Mouse (Mus musculus) liver, adult 2 months (tissue): ENCODE results near the gene Ptx4. TPM values are rescaled to one million over a fixed set of nuclear protein-coding genes. Genes with fewer than 3 reads are reported as not detected.

ENCODE experiments used
- DNase-seq: peaks from one replicate; pipeline ENCODE4 v3.0.0-alpha.2; 2011; ENCODE audit warnings: low read depth, low spot score; ENCODE audit errors: extremely low read depth
- H3K27ac ChIP-seq: fragments of 200-500 bp; replicated peaks from 2 replicates; pipeline ENCODE4 v1.5.1; 2012; ENCODE audit warnings: low read depth, mild to moderate bottlenecking, control low read depth, inconsistent platforms, low read length; ENCODE audit not compliant: insufficient read depth
- H3K27me3 ChIP-seq: fragments of 200-500 bp; 2 replicates; pipeline ENCODE4 v1.6.1; 2012; ENCODE audit warnings: mild to moderate bottlenecking, moderate library complexity, low read length, inconsistent platforms; ENCODE audit not compliant: control insufficient read depth, insufficient read depth
- H3K36me3 ChIP-seq: fragments of 200-500 bp; 2 replicates; pipeline ENCODE4 v1.6.1; 2012; ENCODE audit warnings: low read length, inconsistent platforms; ENCODE audit not compliant: control insufficient read depth, insufficient read depth
- H3K4me1 ChIP-seq: fragments of 200-500 bp; 2 replicates; pipeline ENCODE4 v1.6.1; 2011; ENCODE audit warnings: low read length; ENCODE audit not compliant: control insufficient read depth, insufficient read depth
- H3K4me3 ChIP-seq: fragments of 200-500 bp; 2 replicates; pipeline ENCODE4 v1.5.1; 2011; ENCODE audit warnings: low read depth, mild to moderate bottlenecking, control low read depth, low read length, moderate library complexity; ENCODE audit not compliant: insufficient read depth
- H3K79me2 ChIP-seq: fragments of 200-500 bp; 2 replicates; pipeline ENCODE4 v1.6.1; 2012; ENCODE audit warnings: inconsistent platforms, mild to moderate bottlenecking, low read length, moderate library complexity; ENCODE audit not compliant: control insufficient read depth, insufficient read depth
- H3K9ac ChIP-seq: fragments of 200-500 bp; 2 replicates; pipeline ENCODE4 v1.6.1; 2012; ENCODE audit warnings: low read depth, mild to moderate bottlenecking, control low read depth, inconsistent platforms, low read length
- CTCF ChIP-seq: fragments of 200-500 bp; IDR thresholded peaks from 2 replicates; pipeline ENCODE4 v1.5.1; 2011; ENCODE audit warnings: low read depth, low read length, control low read depth
- POLR2A ChIP-seq: fragments of 200-500 bp; IDR thresholded peaks from 2 replicates; pipeline ENCODE4 v1.6.1; 2011; ENCODE audit warnings: low read length, control low read depth; ENCODE audit not compliant: insufficient read depth; ENCODE audit errors: extremely low read depth
- WGBS: fragments of 180-500 bp; shearing (Covaris S2); methylation state at CpG from one replicate; pipeline ENCODE4 v1.1.7; 2018; 5-methylcytosine and 5-hydroxymethylcytosine counted together
- polyA plus RNA-seq: library from polyadenylated mRNA; depleted of rRNA; stranded (reverse); fragments of >200 nt; gene quantifications from 2 replicates; pipeline ENCODE4 v1.2.3, GENCODE M21; 2012
- total RNA-seq: library from RNA; depleted of rRNA; stranded (reverse); fragments of >200 nt; gene quantifications from 2 replicates; pipeline ENCODE4 v1.2.3, GENCODE M21; 2014

The Ptx4 gene
- total and polyA plus RNA-seq, 2 experiments, result not detected

- Histone ChIP-seq H3K27ac (no peak overlapping the region), H3K79me2 (no peaks in the 10 kb centered on the region), H3K9ac (no peak overlapping the region), H3K4me3 (no peak overlapping the region), H3K4me1 (no peaks in the 10 kb centered on the region), H3K36me3 (no peaks in the 10 kb centered on the region), H3K27me3 (no peaks in the 10 kb centered on the region)
- DNase-seq, result no peak
- WGBS, result 90% methylated on average over 10 of the region's 10 CpGs
- TF ChIP-seq CTCF (no peak), POLR2A (no peak)
Observed at GRCm38 (mm10) chr17:25089158-25089557, 31.4 kb upstream of the Ptx4 start.

DNA sequence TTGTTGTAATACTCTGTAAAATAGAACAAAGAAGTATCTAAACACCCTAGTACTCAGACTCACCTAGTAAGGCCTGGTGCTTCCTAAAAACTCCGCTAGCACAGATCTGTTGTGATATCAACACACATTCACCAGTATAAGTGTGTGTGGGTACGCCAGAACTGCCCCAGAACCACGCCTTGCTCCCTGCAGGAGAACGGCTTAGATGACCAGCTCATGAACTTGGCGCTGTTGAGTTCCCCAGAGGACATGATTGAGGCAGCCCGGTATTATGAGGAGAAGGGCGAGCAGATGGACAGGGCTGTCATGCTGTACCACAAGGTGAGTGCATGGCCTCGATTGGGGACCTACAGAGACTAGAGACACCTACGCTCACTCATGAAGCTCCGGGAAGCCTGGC is 30.1 kb upstream of the Ptx4 start:
- Histone ChIP-seq H3K27me3 (no peaks in the 10 kb centered on the region), H3K27ac (no peak overlapping the region), H3K9ac (no peak overlapping the region), H3K36me3 (no peaks in the 10 kb centered on the region), H3K4me1 (no peaks in the 10 kb centered on the region), H3K79me2 (no peaks in the 10 kb centered on the region), H3K4me3 (no peak overlapping the region)
- 93% methylated on average over 10 of the region's 10 CpGs for WGBS
- no peak for TF ChIP-seq CTCF
- no peak for TF ChIP-seq POLR2A
- DNase-seq, result no peak

- TF ChIP-seq POLR2A, result no peak
- no peak for TF ChIP-seq CTCF
- Histone ChIP-seq H3K4me3 (no peak overlapping the region), H3K79me2 (no peaks in the 10 kb centered on the region), H3K27me3 (no peaks in the 10 kb centered on the region), H3K4me1 (no peaks in the 10 kb centered on the region), H3K27ac (no peak overlapping the region), H3K9ac (no peak overlapping the region), H3K36me3 (peaks cover 4% of the 10 kb centered on the region; the same call in 1 of the 2 replicates)
- WGBS, result 88% methylated on average over 2 of the region's 2 CpGs
- no peak for DNase-seq
Observed at GRCm38 (mm10) chr17:25096221-25096620, 24.3 kb upstream of the Ptx4 start.

- TF ChIP-seq CTCF, result no peak
- TF ChIP-seq POLR2A, result no peak
- Histone ChIP-seq H3K4me3 (no peak overlapping the region), H3K36me3 (peaks cover 11% of the 10 kb centered on the region; the same call in 1 of the 2 replicates), H3K4me1 (no peaks in the 10 kb centered on the region), H3K27me3 (no peaks in the 10 kb centered on the region), H3K9ac (no peak overlapping the region), H3K79me2 (no peaks in the 10 kb centered on the region), H3K27ac (no peak overlapping the region)
- no peak for DNase-seq
- 95% methylated on average over 6 of the region's 6 CpGs for WGBS
Observed at GRCm38 (mm10) chr17:25100052-25100451, 20.5 kb upstream of the Ptx4 start.

DNA sequence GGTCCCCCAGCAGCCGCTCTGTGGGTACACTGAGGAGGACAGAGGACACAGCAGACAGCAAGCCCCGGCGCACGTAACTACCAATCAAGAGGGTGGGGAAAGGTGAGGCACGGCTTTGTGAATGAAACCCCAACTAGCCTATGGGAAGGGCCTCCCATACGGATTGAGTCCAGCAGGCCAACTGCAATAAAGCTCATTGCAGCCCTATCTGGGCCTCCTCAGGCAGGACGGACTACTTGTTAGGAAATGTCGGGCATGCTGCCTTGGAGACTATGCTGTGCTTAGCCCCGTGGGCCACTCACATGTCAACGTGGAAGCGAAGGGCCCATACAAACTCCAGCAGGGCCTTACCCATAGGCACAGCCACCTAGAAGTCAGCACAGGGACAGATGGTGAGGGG is 19.2 kb upstream of the Ptx4 start:
- no peak overlapping the region for H3K9ac ChIP-seq
- no peaks in the 10 kb centered on the region for H3K4me1 ChIP-seq
- H3K4me3 ChIP-seq, result no peak overlapping the region
- TF ChIP-seq POLR2A, result no peak
- DNase-seq, result no peak
- no peak overlapping the region for H3K27ac ChIP-seq
- no peaks in the 10 kb centered on the region for H3K27me3 ChIP-seq
- no peaks in the 10 kb centered on the region for H3K79me2 ChIP-seq
- peaks cover 11% of the 10 kb centered on the region; the same call in 1 of the 2 replicates for H3K36me3 ChIP-seq
- WGBS, result 99% methylated on average over 11 of the region's 11 CpGs

GRCm38 (mm10) chr17:25107786-25108185 is 12.8 kb upstream of the Ptx4 start:
- Histone ChIP-seq H3K9ac (no peak overlapping the region), H3K36me3 (peaks cover 3% of the 10 kb centered on the region; the same call in 1 of the 2 replicates), H3K4me1 (no peaks in the 10 kb centered on the region), H3K27me3 (no peaks in the 10 kb centered on the region), H3K79me2 (no peaks in the 10 kb centered on the region), H3K4me3 (no peak overlapping the region), H3K27ac (no peak overlapping the region)
- 86% methylated on average over 10 of the region's 16 CpGs for WGBS
- DNase-seq, result no peak
- TF ChIP-seq POLR2A (no peak), CTCF (no peak)
